Mouse (Mus musculus) intestine, embryonic 16.5 days (tissue): Measurements from ENCODE around the gene Elmod1. TPM values are rescaled to one million over a fixed set of nuclear protein-coding genes. Genes with fewer than 3 reads are reported as not detected.
A peak's percentile ranks its signal among the peaks of the same experiment; 100 is the strongest.
"Not testable (repeated sequence)": the region's sequence is repeated elsewhere in the genome, so short reads cannot be mapped to it uniquely, and the experiment has no call there.

ENCODE experiments used
- ATAC-seq: fragments of 200-750 bp; cut with Nextera tagmentation; 2 replicates; pipeline ENCODE4 v1.8.0; 2017; ENCODE audit warnings: moderate TSS enrichment, moderate library complexity
- H3K27ac ChIP-seq: fragments of 300-500 bp; sonication (generic); 2 replicates; pipeline ENCODE4 v1.5.1; 2014; ENCODE audit warnings: mild to moderate bottlenecking, low read length
- H3K27me3 ChIP-seq: fragments of 300-500 bp; sonication (generic); replicated peaks from 2 replicates; pipeline ENCODE4 v1.6.1; 2014; ENCODE audit warnings: low read length, control low read depth, mixed read lengths; ENCODE audit not compliant: control insufficient read depth, insufficient read depth
- H3K36me3 ChIP-seq: fragments of 300-500 bp; sonication (generic); 2 replicates; pipeline ENCODE4 v1.6.1; 2014; ENCODE audit warnings: low read length, control low read depth; ENCODE audit not compliant: control insufficient read depth, insufficient read depth
- H3K4me1 ChIP-seq: fragments of 300-500 bp; sonication (generic); 2 replicates; pipeline ENCODE4 v1.6.1; 2014; ENCODE audit warnings: low read length, control low read depth, mixed read lengths; ENCODE audit not compliant: control insufficient read depth, insufficient read depth
- H3K4me2 ChIP-seq: fragments of 300-500 bp; sonication (generic); 2 replicates; pipeline ENCODE4 v1.6.1; 2014; ENCODE audit warnings: low read depth, low read length, control low read depth
- H3K4me3 ChIP-seq: fragments of 300-500 bp; sonication (generic); 2 replicates; pipeline ENCODE4 v1.5.1; 2014; ENCODE audit warnings: mild to moderate bottlenecking, low read length
- H3K9ac ChIP-seq: fragments of 300-500 bp; sonication (generic); 2 replicates; pipeline ENCODE4 v1.6.1; 2014; ENCODE audit warnings: low read depth, low read length
- H3K9me3 ChIP-seq: fragments of 300-500 bp; sonication (generic); 2 replicates; pipeline ENCODE4 v1.6.1; 2016; ENCODE audit warnings: low read length, control low read depth; ENCODE audit not compliant: control insufficient read depth
- WGBS: fragments of 180-500 bp; shearing (Covaris S2); extraction: QIAGEN DNeasy Blood & Tissue Kit; methylation state at CpG from one replicate; pipeline ENCODE4 v1.1.7; 2014; 5-methylcytosine and 5-hydroxymethylcytosine counted together
- polyA plus RNA-seq: library from polyadenylated mRNA; unstranded; fragments of >200 nt; fragmentation: Nextera tagmentation; extraction: Ambion mirVana; gene quantifications from 2 replicates; pipeline ENCODE4 v1.2.1, GENCODE M21; 2015

Gene Elmod1
- polyA plus RNA-seq, result 0.37 and 0.56 TPM in 2 replicates

DNA sequence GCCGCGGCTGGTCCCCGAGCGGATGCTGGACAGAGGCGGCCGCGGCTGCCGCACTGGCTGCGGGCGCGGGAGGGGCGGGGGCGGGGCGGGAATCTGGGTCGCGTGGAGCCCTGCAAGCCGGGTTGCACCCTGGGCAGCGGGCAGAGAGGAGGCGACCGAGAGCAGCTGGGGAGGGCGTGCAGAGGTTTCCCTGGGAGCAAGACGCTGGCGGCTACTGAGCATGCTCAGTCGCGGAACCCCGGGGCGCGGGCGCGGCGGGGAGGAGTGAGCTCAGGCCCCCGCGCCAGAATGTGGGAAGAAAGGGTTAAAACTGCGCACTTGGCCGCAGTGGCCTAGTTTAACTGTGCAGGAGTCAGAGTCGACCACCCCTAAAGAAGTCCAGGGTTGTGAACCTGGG lies at the start of gene Elmod1:
Elmod1 (minus strand) TSS at position 180 of the 397 bp plus-strand sequence.
- peak within 1 kb of the TSS; percentile 48; the same call in 1 of the 2 replicates for H3K9ac ChIP-seq
- no peaks in the 10 kb centered on the region for H3K36me3 ChIP-seq
- WGBS, result under 1% methylated on average over 36 of the region's 36 CpGs
- peak; percentile 83 for ATAC-seq
- peaks cover 19% of the 10 kb centered on the region for H3K27me3 ChIP-seq
- H3K4me2 ChIP-seq, result peak within 1 kb of the TSS; percentile 92
- 0 out of 2 replicates have a peak, but pooled peaks cover 6% of the 10 kb centered on the region for H3K4me1 ChIP-seq
- H3K4me3 ChIP-seq, result peak within 1 kb of the TSS; percentile 54
- no peaks in the 10 kb centered on the region for H3K9me3 ChIP-seq
- no peak within 1 kb of the TSS for H3K27ac ChIP-seq

DNA sequence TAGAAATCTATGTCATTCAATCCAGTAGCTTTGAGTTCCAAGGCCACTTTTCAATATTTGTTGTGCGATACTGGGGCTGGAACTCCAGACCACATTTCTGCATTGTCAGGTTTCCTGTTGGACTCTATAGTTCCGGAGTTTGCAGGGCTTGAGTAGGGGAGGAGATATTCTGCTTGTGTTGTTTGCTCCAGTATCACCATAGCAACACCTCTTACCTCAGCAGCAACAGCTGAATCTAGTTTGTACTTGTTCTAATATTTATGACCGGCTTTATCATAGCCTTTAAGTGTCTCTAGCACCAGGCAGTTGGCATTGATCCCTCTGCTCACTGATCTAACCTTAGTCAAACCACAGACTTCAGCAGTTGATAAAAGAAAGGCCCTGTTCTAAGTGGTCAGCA lies 47.7 kb upstream of the Elmod1 start:
- Histone ChIP-seq H3K9ac (no peak overlapping the region), H3K4me2 (no peak overlapping the region), H3K4me1 (no peaks in the 10 kb centered on the region), H3K4me3 (no peak overlapping the region), H3K27me3 (no peaks in the 10 kb centered on the region), H3K9me3 (no peaks in the 10 kb centered on the region), H3K27ac (no peak overlapping the region), H3K36me3 (no peaks in the 10 kb centered on the region)
- no peak for ATAC-seq
- WGBS, result 54% methylated on average over 3 of the region's 3 CpGs

DNA sequence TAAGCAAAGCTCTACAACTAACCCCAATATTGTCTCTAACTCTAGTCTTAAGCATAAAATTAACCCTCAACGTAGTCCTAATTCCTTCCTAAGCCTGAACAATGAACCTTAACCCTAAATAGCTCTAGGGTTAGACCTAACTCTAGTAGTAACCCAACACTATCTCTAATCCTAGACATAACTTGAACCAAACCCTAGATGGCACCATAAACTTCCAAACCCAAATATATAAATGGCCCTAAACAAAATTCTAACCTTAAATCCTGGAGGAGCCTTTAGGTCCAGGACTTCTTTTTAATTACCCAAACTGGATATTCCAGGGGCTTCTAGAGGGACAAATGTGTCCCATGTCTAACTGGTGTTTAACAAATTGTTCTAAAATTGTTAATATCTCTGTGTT lies 19.4 kb upstream of the Elmod1 start:
- Histone ChIP-seq H3K9me3 (no peaks in the 10 kb centered on the region), H3K4me2 (no peak overlapping the region), H3K27ac (no peak overlapping the region), H3K36me3 (no peaks in the 10 kb centered on the region), H3K27me3 (no peaks in the 10 kb centered on the region), H3K4me1 (no peaks in the 10 kb centered on the region), H3K9ac (no peak overlapping the region), H3K4me3 (no peak overlapping the region)
- no peak for ATAC-seq
- 70% methylated on average over 1 of the region's 1 CpGs for WGBS

DNA sequence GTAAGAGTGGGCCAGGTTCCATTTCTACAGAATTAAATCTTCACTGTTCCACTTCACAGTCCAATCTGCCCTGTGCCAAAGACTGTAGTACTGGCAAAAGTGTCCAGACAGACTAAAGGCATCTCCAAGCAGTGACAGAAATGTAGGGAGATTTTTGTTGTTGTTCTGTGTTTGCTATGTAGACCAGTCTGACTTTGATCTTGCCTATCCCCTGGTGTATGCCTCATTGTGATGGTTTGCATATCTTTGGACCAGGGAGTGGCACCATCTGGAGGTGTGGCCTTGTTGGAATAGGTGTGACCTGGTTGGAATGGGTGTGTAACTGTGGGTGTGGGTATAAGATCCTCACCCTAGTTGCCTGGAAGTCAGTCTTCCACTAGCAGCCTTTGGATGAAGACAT lies 17.5 kb upstream of the Elmod1 start:
- H3K9ac ChIP-seq, H3K27ac ChIP-seq, H3K36me3 ChIP-seq, H3K4me1 ChIP-seq, H3K4me2 ChIP-seq, H3K4me3 ChIP-seq, ATAC-seq, H3K9me3 ChIP-seq, H3K27me3 ChIP-seq: not testable (repeated sequence)

DNA sequence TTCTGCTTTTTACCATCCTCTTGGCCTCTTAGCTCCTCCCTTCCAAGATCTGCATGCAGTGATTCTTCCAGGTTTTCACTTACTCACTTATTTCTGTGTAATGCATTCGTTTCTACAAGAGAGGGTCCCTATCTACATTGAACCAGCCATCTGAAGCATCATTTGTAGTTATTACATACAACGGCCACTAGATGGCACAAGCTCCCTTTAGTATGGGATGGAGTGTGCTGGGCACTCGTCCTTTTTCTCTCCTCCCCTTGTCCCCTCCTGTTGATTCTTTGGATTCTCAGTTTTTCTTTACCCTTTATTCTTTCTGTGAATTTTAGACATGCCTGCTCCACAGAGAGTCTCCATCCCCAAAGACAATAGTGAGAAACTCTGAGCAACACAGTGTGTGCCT lies 15.8 kb upstream of the Elmod1 start:
- H3K9ac ChIP-seq, result no peak overlapping the region
- ATAC-seq, result peak; percentile 60; the same call in 1 of the 2 replicates
- 9% methylated on average over 3 of the region's 3 CpGs for WGBS
- H3K4me3 ChIP-seq, result no peak overlapping the region
- H3K4me1 ChIP-seq, result no peaks in the 10 kb centered on the region
- H3K27me3 ChIP-seq, result no peaks in the 10 kb centered on the region
- H3K9me3 ChIP-seq, result no peaks in the 10 kb centered on the region
- H3K4me2 ChIP-seq, result no peak overlapping the region
- no peak overlapping the region for H3K27ac ChIP-seq
- H3K36me3 ChIP-seq, result no peaks in the 10 kb centered on the region

DNA sequence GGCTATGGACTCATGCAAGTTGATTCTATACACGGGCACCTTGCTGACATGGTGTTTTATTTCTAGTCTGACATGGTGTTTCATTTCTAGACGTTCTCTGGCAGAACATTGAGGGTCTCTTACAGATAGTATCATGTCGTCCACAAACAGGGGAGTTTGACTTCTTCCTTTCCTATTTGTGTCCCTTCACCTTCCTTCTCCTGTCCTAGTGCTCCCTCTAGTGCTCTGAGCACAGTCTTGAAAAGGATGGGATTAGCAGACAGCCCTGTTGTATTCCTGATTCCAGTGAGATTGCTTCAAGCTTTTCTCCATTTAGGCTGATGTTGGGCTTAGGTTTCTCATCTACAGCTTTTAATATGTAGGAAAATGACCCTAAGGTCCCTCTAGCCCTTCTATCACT lies 11.9 kb upstream of the Elmod1 start:
- no peak overlapping the region for H3K27ac ChIP-seq
- no peak overlapping the region for H3K4me2 ChIP-seq
- no peaks in the 10 kb centered on the region for H3K9me3 ChIP-seq
- WGBS, result 35% methylated on average over 3 of the region's 3 CpGs
- H3K9ac ChIP-seq, result no peak overlapping the region
- ATAC-seq, result no peak
- H3K36me3 ChIP-seq, result no peaks in the 10 kb centered on the region
- H3K4me1 ChIP-seq, result no peaks in the 10 kb centered on the region
- H3K27me3 ChIP-seq, result no peaks in the 10 kb centered on the region
- H3K4me3 ChIP-seq, result no peak overlapping the region

DNA sequence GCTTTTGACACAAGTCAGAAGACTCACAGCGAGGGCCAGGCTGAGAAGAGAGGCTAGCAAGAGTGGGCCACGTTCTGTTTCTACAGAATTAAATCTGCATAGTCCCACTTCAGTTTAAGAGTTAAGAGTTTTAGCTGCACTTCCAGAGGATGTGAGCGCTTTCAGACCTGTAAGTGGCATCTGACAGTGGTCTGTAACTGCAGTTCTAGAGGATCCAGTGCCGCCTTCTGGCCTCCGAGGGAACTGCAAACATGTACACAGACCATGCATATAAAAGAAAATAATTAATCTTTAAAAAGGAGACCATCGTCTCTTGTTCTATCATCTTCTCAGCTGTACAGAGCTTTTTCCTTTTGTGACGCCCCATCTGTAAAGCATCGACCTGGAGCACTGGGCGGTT lies 9.8 kb upstream of the Elmod1 start:
- Histone ChIP-seq H3K4me1 (no peaks in the 10 kb centered on the region), H3K9me3 (no peaks in the 10 kb centered on the region), H3K27me3 (no peaks in the 10 kb centered on the region), H3K4me2 (no peak overlapping the region), H3K27ac (no peak overlapping the region), H3K4me3 (no peak overlapping the region), H3K9ac (no peak overlapping the region), H3K36me3 (no peaks in the 10 kb centered on the region)
- WGBS, result 29% methylated on average over 9 of the region's 9 CpGs
- ATAC-seq, result no peak

DNA sequence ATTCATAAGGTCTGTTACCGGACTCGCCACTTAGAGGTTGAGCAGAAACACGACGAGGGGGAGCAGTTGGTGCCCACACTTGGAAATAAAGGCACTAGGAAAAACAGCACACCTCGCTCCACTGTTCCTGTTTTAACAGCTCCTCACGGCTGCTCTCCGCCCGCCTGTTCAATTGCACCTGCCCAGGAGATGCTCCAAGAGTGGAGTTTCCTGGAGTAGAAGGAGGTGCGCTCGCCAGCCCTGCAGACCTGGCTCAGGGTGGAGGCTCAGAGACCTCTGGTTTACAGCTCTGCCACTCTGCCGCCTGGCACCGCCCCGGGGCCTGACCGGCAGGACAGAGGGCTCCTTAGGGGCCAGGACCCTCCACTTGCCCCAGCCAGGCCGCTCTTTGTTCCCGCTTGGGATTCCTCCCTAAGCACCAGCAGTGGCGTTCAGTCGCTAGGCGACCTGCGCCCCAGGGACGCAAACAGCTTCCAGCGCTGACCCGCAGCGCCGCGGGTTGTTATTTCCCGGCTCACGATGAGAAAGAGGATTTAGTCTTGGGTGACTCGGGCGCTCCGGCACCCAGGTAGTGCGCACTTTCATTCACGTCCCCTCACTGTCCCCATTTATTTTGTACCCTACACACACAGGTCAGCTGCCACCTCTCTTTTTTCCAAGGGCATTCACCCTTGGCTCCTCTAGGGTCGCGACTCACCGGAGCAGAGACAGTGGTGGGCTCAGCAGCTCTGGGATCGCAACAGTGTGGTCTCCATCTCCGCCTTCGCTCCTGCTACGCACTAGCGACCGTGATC lies 576 bp downstream of the Elmod1 start:
- Histone ChIP-seq H3K4me3 (peak overlapping the region; percentile 54), H3K4me1 (0 out of 2 replicates have a peak, but pooled peaks cover 6% of the 10 kb centered on the region), H3K27ac (no peak overlapping the region), H3K27me3 (peaks cover 19% of the 10 kb centered on the region), H3K9ac (peak overlapping the region; percentile 48; the same call in 1 of the 2 replicates), H3K9me3 (no peaks in the 10 kb centered on the region), H3K4me2 (peak overlapping the region; percentile 92), H3K36me3 (no peaks in the 10 kb centered on the region)
- peak; percentile 38 for ATAC-seq
- 1% methylated on average over 42 of the region's 42 CpGs for WGBS

DNA sequence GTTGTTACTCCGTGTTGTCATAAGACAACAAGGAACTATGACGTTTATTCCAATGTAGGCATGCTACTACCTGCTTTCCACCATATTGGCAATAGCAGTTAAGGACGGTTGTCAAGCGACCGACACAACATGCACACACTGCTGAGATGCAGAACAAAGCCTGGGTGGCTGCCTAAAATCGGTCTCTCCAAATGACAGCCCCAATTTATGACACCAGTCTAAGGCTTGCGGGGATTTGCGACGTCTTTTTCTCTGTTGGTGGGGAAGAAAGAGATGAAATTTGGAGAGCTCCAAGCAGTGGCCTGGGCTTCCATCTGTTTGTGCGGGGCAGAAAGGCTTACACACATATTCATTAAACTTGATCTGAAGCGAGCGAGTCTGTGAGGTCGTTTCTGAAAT lies 1.2 kb downstream of the Elmod1 start:
- H3K36me3 ChIP-seq, result no peaks in the 10 kb centered on the region
- H3K4me3 ChIP-seq, result peak overlapping the region; percentile 54
- 0 out of 2 replicates have a peak, but pooled peaks cover 6% of the 10 kb centered on the region for H3K4me1 ChIP-seq
- peak overlapping the region; percentile 92 for H3K4me2 ChIP-seq
- 20% methylated on average over 13 of the region's 13 CpGs for WGBS
- H3K27ac ChIP-seq, result no peak overlapping the region
- no peak overlapping the region for H3K9ac ChIP-seq
- H3K27me3 ChIP-seq, result peaks cover 19% of the 10 kb centered on the region
- H3K9me3 ChIP-seq, result no peaks in the 10 kb centered on the region
- ATAC-seq, result no peak
